Mouse (Mus musculus) adrenal gland, adult 10 weeks (tissue): ENCODE results near the gene Abhd2. TPM values are rescaled to one million over a fixed set of nuclear protein-coding genes. Genes with fewer than 3 reads are reported as not detected.

Experiments
- polyA plus RNA-seq: library from polyadenylated mRNA; stranded (reverse); fragments of 350-450 nt; fragmentation: Illumina TruSeq; extraction: RNeasy Lipid Tissue Mini Kit (QIAGEN cat#74804); gene quantifications from one replicate; pipeline ENCODE4 v1.2.3, GENCODE M21; 2014; ENCODE audit warnings: low read depth, low replicate concordance

Gene Abhd2
- polyA plus RNA-seq: 580 TPM

DNA sequence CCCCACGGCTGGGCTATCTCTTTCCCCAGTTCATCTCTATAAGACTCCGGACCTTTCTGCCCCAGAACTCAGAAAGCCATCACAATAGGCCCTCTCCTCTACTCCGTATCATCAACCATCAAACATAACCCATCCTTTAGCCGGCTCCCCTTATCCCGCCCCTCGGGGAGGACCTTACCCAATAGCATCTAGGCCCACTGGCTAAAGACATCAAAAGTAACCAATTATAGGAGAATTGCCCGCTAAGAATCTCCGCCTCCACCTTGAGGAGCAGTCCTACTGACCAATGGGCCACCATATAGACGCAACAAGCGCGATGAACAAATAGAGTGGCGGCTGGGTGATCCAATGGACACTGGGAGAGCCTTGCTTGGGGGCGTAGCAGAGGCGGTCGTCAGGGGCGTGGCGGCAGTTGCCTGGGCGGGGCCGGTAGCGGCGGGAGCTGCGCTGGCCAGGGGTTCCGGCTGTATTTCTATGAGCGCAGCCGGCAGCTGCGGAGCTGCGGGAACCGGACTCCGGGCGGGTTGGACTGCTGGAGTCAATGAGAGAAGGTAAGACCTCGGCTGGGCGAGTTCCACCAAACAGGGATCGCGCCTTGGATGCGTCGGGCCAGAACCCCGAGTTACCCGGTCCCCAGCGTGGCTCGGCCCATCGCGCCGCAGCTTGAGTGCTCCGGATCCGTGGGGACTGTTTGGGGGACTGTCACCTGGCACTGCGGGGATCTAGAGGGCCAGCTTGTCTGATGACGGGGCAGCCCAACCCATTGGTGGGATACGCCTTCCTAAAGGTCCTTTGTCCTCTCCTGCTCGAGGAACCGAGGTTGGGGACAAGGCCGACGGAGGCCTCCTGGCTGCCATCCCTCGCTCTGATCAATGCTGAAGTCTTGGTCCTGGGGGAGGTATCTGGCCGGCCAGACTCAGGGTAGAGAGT, at the start of gene Abhd2:
Gene Abhd2, plus strand, starts transcription at position 411 of the 930 bp plus-strand sequence.

DNA sequence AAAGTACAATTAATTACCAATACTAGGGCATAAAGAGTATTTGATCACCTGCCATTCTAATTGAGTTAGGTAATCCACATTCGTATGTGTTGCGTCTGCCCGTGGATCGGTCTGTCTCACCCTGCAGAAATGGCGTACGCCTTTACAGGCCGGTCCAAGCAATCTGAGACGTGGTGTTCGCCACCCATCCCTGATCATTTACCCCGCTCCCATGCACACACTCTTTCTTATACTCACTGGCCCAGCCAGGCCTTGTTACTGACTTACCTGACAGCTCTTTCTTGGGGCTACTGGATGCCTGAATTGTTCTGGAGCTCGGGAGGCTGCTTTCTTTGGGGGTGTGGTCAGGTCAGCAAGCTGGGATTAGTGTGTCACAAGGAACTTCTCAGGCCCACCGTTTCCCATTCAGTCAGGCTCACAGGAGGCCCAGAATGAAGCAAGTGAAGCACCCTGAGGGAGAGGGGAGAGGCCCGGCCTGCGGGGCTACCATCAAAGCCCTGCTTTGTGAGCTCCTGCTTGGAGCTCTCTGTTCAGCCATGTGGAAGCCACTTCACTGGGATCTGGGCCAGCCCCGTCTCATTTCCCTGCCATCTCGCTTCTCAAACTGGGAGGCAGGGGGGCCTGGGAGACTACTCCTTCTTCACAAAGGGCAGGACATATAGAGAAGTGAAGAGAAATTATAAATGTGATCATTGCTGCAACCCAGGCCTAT, 113.6 kb downstream of the Abhd2 start, which contains the start of gene Rlbp1:
Gene Rlbp1, minus strand, starts transcription at position 627 of the 712 bp plus-strand sequence.

DNA sequence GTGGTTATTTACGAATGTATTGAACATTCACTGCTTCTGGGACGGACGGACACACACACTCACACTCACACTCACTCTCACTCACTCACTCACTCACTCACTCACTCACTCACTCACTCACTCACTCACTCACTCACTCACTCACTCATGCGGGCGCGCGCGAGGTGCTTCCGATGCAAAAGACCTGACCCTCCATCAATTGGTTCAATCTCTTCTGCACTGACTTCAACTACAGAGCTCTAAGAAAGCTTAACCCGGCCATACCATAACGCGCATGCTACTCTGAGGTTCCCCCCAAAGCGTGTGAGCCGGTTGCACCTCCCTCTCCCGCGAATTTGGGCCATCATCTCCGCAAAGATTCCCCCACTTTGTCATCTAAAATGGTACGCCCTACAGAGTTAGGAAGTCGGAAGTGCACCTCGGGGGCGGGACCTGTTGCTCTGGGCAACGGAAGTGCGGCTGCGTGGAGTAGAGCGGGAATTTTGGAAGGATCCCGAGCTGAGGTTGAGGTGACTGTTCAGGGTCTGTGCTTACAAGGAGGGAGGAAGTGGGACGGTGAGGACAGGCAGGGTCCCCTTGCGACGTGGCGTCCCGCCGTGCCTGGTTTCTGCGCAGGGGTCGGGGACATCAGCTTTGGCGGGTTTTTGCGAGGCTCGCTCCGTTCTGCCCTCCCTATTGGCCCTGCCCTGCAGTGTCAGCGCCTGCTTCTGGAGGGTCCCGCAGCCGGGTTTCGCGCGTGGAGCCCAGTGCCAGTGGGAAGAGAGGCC, 119.1 kb downstream of the Abhd2 start, which contains the start of gene Fanci:
Gene Fanci, plus strand, starts transcription at position 47 of the 767 bp plus-strand sequence.

Other genes starting within 250 kb of the Abhd2 start
- gene Acan, start 219.7 kb upstream of the Abhd2 start, polyA plus RNA-seq: 0.47 TPM
- gene Hapln3, start 142.2 kb upstream of the Abhd2 start, polyA plus RNA-seq: not detected
- gene Mfge8, start 124.1 kb upstream of the Abhd2 start, polyA plus RNA-seq: 4.4 TPM
- gene Rlbp1, start 113.8 kb downstream of the Abhd2 start, polyA plus RNA-seq: not detected
- 0.87 TPM for gene Fanci, start 118.7 kb downstream of the Abhd2 start, polyA plus RNA-seq
- gene Polg, start 193.2 kb downstream of the Abhd2 start, polyA plus RNA-seq: 55.3 TPM